Mouse (Mus musculus): ENCODE measurements around the gene Zfp207. TPM values are rescaled to one million over a fixed set of nuclear protein-coding genes. Genes with fewer than 3 reads are reported as not detected.

Zfp207 gene
- polyA plus RNA-seq (2012; rRNA removed) = 183 and 340 TPM in 2 replicates

GRCm38 (mm10) chr11:80383019-80383625 lies at the start of gene Zfp207:
Gene Zfp207 (plus strand): TSS chr11:80383279.

GRCm38 (mm10) chr11:80377712-80378451 lies 5.2 kb upstream of the Zfp207 start, which contains the start of gene 5730455P16Rik:
Gene 5730455P16Rik (minus strand): TSS chr11:80378034.

DNA sequence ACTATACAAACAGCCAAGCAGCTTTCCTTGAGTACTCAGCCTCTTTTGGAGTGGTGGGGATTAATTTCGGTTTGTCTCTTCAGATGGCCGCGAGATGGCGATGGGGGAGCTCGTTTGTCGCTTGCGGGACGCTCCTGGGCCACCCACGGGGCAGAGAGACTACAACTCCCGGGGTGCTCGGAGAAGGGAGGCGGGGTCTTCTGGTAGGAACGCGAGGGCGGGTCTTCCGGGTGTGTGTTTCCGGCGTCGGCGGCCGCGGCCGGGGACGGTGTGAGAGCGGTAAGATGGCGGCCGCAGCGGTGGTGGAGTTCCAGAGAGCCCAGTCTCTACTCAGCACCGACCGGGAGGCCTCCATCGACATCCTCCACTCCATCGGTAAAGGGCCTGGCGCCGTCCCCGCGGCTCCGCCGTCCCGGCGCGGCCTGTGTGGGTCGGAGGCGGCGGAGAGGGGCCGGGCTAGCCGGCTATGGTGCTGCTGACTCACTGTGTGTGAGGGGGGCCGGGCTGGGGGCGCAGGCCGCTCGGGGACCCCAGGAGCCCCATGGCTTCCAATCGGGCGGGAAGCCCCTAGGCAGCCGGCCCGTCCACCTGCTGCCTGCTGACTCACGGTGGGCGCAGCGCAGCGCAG lies 45.4 kb downstream of the Zfp207 start, which contains the start of gene Psmd11:
TSS of gene Psmd11 (plus strand) at position 235 of the 628 bp plus-strand sequence.

Other genes starting within 250 kb of the Zfp207 start
- gene Tefm, start 241.1 kb upstream of the Zfp207 start, polyA plus RNA-seq (2012; rRNA removed) = 14.3 and 20.4 TPM in 2 replicates
- 1.0 and 1.3 TPM in 2 replicates for gene Adap2, start 229.2 kb upstream of the Zfp207 start, polyA plus RNA-seq (2012; rRNA removed)
- gene Rnf135, start 199.4 kb upstream of the Zfp207 start, polyA plus RNA-seq (2012; rRNA removed) = 2.1 and 2.9 TPM in 2 replicates
- gene Rhot1, start 174.3 kb upstream of the Zfp207 start, polyA plus RNA-seq (2012; rRNA removed) = 30.3 and 43.6 TPM in 2 replicates
- 15.3 and 20.5 TPM in 2 replicates for gene Rhbdl3, start 82.4 kb upstream of the Zfp207 start, polyA plus RNA-seq (2012; rRNA removed)
- 16.0 and 24.1 TPM in 2 replicates for gene 5730455P16Rik, start 5.2 kb upstream of the Zfp207 start, polyA plus RNA-seq (2012; rRNA removed)
- gene Psmd11, start 45.3 kb downstream of the Zfp207 start, polyA plus RNA-seq (2012; rRNA removed) = 96.4 and 112 TPM in 2 replicates
- gene Cdk5r1, start 93.7 kb downstream of the Zfp207 start, polyA plus RNA-seq (2012; rRNA removed) = 48.0 and 48.5 TPM in 2 replicates